Mouse (Mus musculus) urinary bladder, postnatal 25 days (tissue): ENCODE measurements around the gene Apobec4.

Experiments used
- DNase-seq: peaks from one replicate; pipeline ENCODE4 v3.0.0; 2022; ENCODE audit warnings: low spot score

Apobec4 gene

GRCm38 (mm10) chr1:152750312-152750965 is at the start of gene Apobec4:
Gene Apobec4 (plus strand): TSS chr1:152750551.
- no peak for DNase-seq

- no peak for DNase-seq
These were observed 49.3 kb upstream of the Apobec4 start for GRCm38 (mm10) chr1:152701066-152701465.

- no peak for DNase-seq
These were observed 47.4 kb upstream of the Apobec4 start for GRCm38 (mm10) chr1:152702920-152703319.

GRCm38 (mm10) chr1:152703941-152704340 is 46.4 kb upstream of the Apobec4 start:
- no peak for DNase-seq

GRCm38 (mm10) chr1:152707560-152707959 is 42.8 kb upstream of the Apobec4 start:
- DNase-seq = no peak

- no peak for DNase-seq
These were observed 39.3 kb upstream of the Apobec4 start for GRCm38 (mm10) chr1:152711037-152711436.

GRCm38 (mm10) chr1:152713924-152714323 is 36.4 kb upstream of the Apobec4 start:
- DNase-seq = no peak

- DNase-seq = no peak
These were observed 35.9 kb upstream of the Apobec4 start for GRCm38 (mm10) chr1:152714405-152714804.

- DNase-seq = no peak
These were observed 33.0 kb upstream of the Apobec4 start for GRCm38 (mm10) chr1:152717329-152717728.

GRCm38 (mm10) chr1:152718200-152718599 is 32.2 kb upstream of the Apobec4 start:
- DNase-seq = no peak

- DNase-seq = no peak
These were observed 29.4 kb upstream of the Apobec4 start for GRCm38 (mm10) chr1:152720969-152721368.

- DNase-seq = no peak
These were observed 28.7 kb upstream of the Apobec4 start for GRCm38 (mm10) chr1:152721535-152722198.

- no peak for DNase-seq
These were observed 26.1 kb upstream of the Apobec4 start for GRCm38 (mm10) chr1:152724286-152724685.

GRCm38 (mm10) chr1:152726095-152726494 is 24.3 kb upstream of the Apobec4 start:
- DNase-seq = no peak

- DNase-seq = no peak
These were observed 22.6 kb upstream of the Apobec4 start for GRCm38 (mm10) chr1:152727604-152728236.

GRCm38 (mm10) chr1:152738793-152739192 is 11.6 kb upstream of the Apobec4 start:
- no peak for DNase-seq

- DNase-seq = no peak
These were observed 11.0 kb upstream of the Apobec4 start for GRCm38 (mm10) chr1:152739374-152739773.

- DNase-seq = no peak
These were observed 7.1 kb upstream of the Apobec4 start for GRCm38 (mm10) chr1:152743095-152743826.

GRCm38 (mm10) chr1:152746426-152746825 is 3.9 kb upstream of the Apobec4 start:
- DNase-seq = peak; percentile 74

GRCm38 (mm10) chr1:152749276-152749675 is 1.1 kb upstream of the Apobec4 start:
- DNase-seq = no peak

- no peak for DNase-seq
These were observed 11.4 kb downstream of the Apobec4 start for GRCm38 (mm10) chr1:152761791-152762190.

- peak; percentile 97 for DNase-seq
These were observed 15.9 kb downstream of the Apobec4 start, which contains the start of the genes Rgl1 and Arpc5 for GRCm38 (mm10) chr1:152766032-152766772. Gene Rgl1 (minus strand): TSS chr1:152766351. Gene Arpc5 (plus strand): TSS chr1:152766542.
